Mouse (Mus musculus) stomach, embryonic 15.5 days (tissue): Measurements from ENCODE around the gene Chst1. TPM values are rescaled to one million over a fixed set of nuclear protein-coding genes. Genes with fewer than 3 reads are reported as not detected.

Source experiments
- ATAC-seq: fragments of 200-750 bp; cut with Nextera tagmentation; 2 replicates; pipeline ENCODE4 v1.8.0; 2017; ENCODE audit warnings: low read depth, moderate number of reproducible peaks, moderate TSS enrichment; ENCODE audit not compliant: insufficient read depth, low FRiP score
- H3K27ac ChIP-seq: fragments of 300-500 bp; sonication (generic); 2 replicates; pipeline ENCODE4 v1.5.1; 2015; ENCODE audit warnings: mild to moderate bottlenecking, inconsistent platforms
- H3K27me3 ChIP-seq: fragments of 300-500 bp; sonication (generic); replicated peaks from 2 replicates; pipeline ENCODE4 v1.6.1; 2015; ENCODE audit warnings: inconsistent platforms
- H3K36me3 ChIP-seq: fragments of 300-500 bp; sonication (generic); 2 replicates; pipeline ENCODE4 v1.6.1; 2015; ENCODE audit warnings: inconsistent platforms
- H3K4me1 ChIP-seq: fragments of 300-500 bp; sonication (generic); 2 replicates; pipeline ENCODE4 v1.6.1; 2015; ENCODE audit warnings: inconsistent platforms
- H3K4me2 ChIP-seq: fragments of 300-500 bp; sonication (generic); 2 replicates; pipeline ENCODE4 v1.6.1; 2015; ENCODE audit warnings: mild to moderate bottlenecking, inconsistent platforms
- H3K4me3 ChIP-seq: fragments of 300-500 bp; sonication (generic); replicated peaks from 2 replicates; pipeline ENCODE4 v1.5.1; 2015; ENCODE audit warnings: inconsistent platforms
- H3K9ac ChIP-seq: fragments of 300-500 bp; sonication (generic); 2 replicates; pipeline ENCODE4 v1.6.1; 2015; ENCODE audit warnings: inconsistent platforms
- H3K9me3 ChIP-seq: fragments of 300-500 bp; sonication (generic); 2 replicates; pipeline ENCODE4 v1.6.1; 2016; ENCODE audit warnings: inconsistent platforms
- WGBS: fragments of 180-500 bp; shearing (Covaris S2); methylation state at CpG from one replicate; pipeline ENCODE4 v1.1.7; 2015; 5-methylcytosine and 5-hydroxymethylcytosine counted together
- polyA plus RNA-seq: library from polyadenylated mRNA; unstranded; fragments of >200 nt; fragmentation: Nextera tagmentation; extraction: Ambion mirVana; gene quantifications from 2 replicates; pipeline ENCODE4 v1.2.1, GENCODE M21; 2015

Gene Chst1
- polyA plus RNA-seq, 1 experiment from 2014 or later, result 5.6 TPM

- H3K9ac ChIP-seq, result peak overlapping the region; percentile 20; the same call in 1 of the 2 replicates
- H3K27ac ChIP-seq, result no peak overlapping the region
- no peak for ATAC-seq
- no peaks in the 10 kb centered on the region for H3K9me3 ChIP-seq
- H3K4me1 ChIP-seq, result peaks cover 7% of the 10 kb centered on the region
- 2% methylated on average over 17 of the region's 17 CpGs for WGBS
- peaks cover 26% of the 10 kb centered on the region for H3K27me3 ChIP-seq
- peak overlapping the region; percentile 62 for H3K4me3 ChIP-seq
- no peaks in the 10 kb centered on the region for H3K36me3 ChIP-seq
- H3K4me2 ChIP-seq, result peak overlapping the region; percentile 96
Measured at GRCm38 (mm10) chr2:92600348-92600670, 802 bp downstream of the Chst1 start.

- no peak for ATAC-seq
- no peaks in the 10 kb centered on the region for H3K36me3 ChIP-seq
- peak overlapping the region; percentile 62 for H3K4me3 ChIP-seq
- 53% methylated on average over 4 of the region's 4 CpGs for WGBS
- peaks cover 7% of the 10 kb centered on the region for H3K4me1 ChIP-seq
- no peak overlapping the region for H3K27ac ChIP-seq
- peaks cover 26% of the 10 kb centered on the region for H3K27me3 ChIP-seq
- peak overlapping the region; percentile 96; the same call in 1 of the 2 replicates for H3K4me2 ChIP-seq
- no peaks in the 10 kb centered on the region for H3K9me3 ChIP-seq
- H3K9ac ChIP-seq, result no peak overlapping the region
Measured at GRCm38 (mm10) chr2:92601246-92601645, 1.7 kb downstream of the Chst1 start.

- Histone ChIP-seq H3K36me3 (no peaks in the 10 kb centered on the region), H3K27ac (no peak overlapping the region), H3K27me3 (peaks cover 20% of the 10 kb centered on the region), H3K4me2 (no peak overlapping the region), H3K4me1 (peaks cover 7% of the 10 kb centered on the region), H3K4me3 (no peak overlapping the region), H3K9me3 (no peaks in the 10 kb centered on the region), H3K9ac (no peak overlapping the region)
- ATAC-seq, result no peak
- 39% methylated on average over 12 of the region's 12 CpGs for WGBS
Measured at GRCm38 (mm10) chr2:92602073-92602472, 2.6 kb downstream of the Chst1 start.

GRCm38 (mm10) chr2:92603591-92603990 is 4.1 kb downstream of the Chst1 start:
- no peak overlapping the region for H3K9ac ChIP-seq
- H3K4me3 ChIP-seq, result no peak overlapping the region
- no peaks in the 10 kb centered on the region for H3K9me3 ChIP-seq
- peaks cover 20% of the 10 kb centered on the region for H3K27me3 ChIP-seq
- WGBS, result 54% methylated on average over 5 of the region's 5 CpGs
- H3K4me1 ChIP-seq, result peaks cover 15% of the 10 kb centered on the region
- no peak for ATAC-seq
- no peak overlapping the region for H3K27ac ChIP-seq
- no peaks in the 10 kb centered on the region for H3K36me3 ChIP-seq
- no peak overlapping the region for H3K4me2 ChIP-seq

GRCm38 (mm10) chr2:92604565-92604964 is 5.1 kb downstream of the Chst1 start:
- Histone ChIP-seq H3K9ac (no peak overlapping the region), H3K4me2 (no peak overlapping the region), H3K9me3 (no peaks in the 10 kb centered on the region), H3K27me3 (peaks cover 20% of the 10 kb centered on the region), H3K36me3 (no peaks in the 10 kb centered on the region), H3K4me3 (no peak overlapping the region), H3K27ac (no peak overlapping the region), H3K4me1 (peaks cover 15% of the 10 kb centered on the region)
- ATAC-seq, result no peak
- WGBS, result 77% methylated on average over 5 of the region's 5 CpGs

- 46% methylated on average over 5 of the region's 5 CpGs for WGBS
- Histone ChIP-seq H3K9ac (no peak overlapping the region), H3K4me1 (0 out of 2 replicates have a peak, but pooled peaks cover 8% of the 10 kb centered on the region), H3K4me3 (no peak overlapping the region), H3K27ac (no peak overlapping the region), H3K36me3 (no peaks in the 10 kb centered on the region), H3K4me2 (no peak overlapping the region), H3K9me3 (no peaks in the 10 kb centered on the region), H3K27me3 (peaks cover 11% of the 10 kb centered on the region; the same call in 1 of the 2 replicates)
- ATAC-seq, result no peak
Measured at GRCm38 (mm10) chr2:92605995-92606394, 6.5 kb downstream of the Chst1 start.

- no peak for ATAC-seq
- Histone ChIP-seq H3K9ac (no peak overlapping the region), H3K27me3 (0 out of 2 replicates have a peak, but pooled peaks cover 4% of the 10 kb centered on the region), H3K36me3 (no peaks in the 10 kb centered on the region), H3K4me1 (0 out of 2 replicates have a peak, but pooled peaks cover 8% of the 10 kb centered on the region), H3K4me3 (no peak overlapping the region), H3K4me2 (no peak overlapping the region), H3K27ac (no peak overlapping the region), H3K9me3 (no peaks in the 10 kb centered on the region)
- 44% methylated on average over 6 of the region's 6 CpGs for WGBS
Measured at GRCm38 (mm10) chr2:92607153-92607552, 7.6 kb downstream of the Chst1 start.

- no peak overlapping the region for H3K4me2 ChIP-seq
- WGBS, result 47% methylated on average over 3 of the region's 3 CpGs
- H3K27ac ChIP-seq, result no peak overlapping the region
- H3K4me3 ChIP-seq, result no peak overlapping the region
- no peaks in the 10 kb centered on the region for H3K36me3 ChIP-seq
- H3K4me1 ChIP-seq, result 0 out of 2 replicates have a peak, but pooled peaks cover 8% of the 10 kb centered on the region
- no peak overlapping the region for H3K9ac ChIP-seq
- H3K9me3 ChIP-seq, result no peaks in the 10 kb centered on the region
- no peaks in the 10 kb centered on the region for H3K27me3 ChIP-seq
- no peak for ATAC-seq
Measured at GRCm38 (mm10) chr2:92607592-92607991, 8.1 kb downstream of the Chst1 start.

GRCm38 (mm10) chr2:92608013-92608619 is 8.6 kb downstream of the Chst1 start:
- Histone ChIP-seq H3K9me3 (no peaks in the 10 kb centered on the region), H3K9ac (no peak overlapping the region), H3K4me1 (0 out of 2 replicates have a peak, but pooled peaks cover 8% of the 10 kb centered on the region), H3K4me3 (no peak overlapping the region), H3K27ac (no peak overlapping the region), H3K36me3 (no peaks in the 10 kb centered on the region), H3K27me3 (no peaks in the 10 kb centered on the region), H3K4me2 (no peak overlapping the region)
- 51% methylated on average over 12 of the region's 12 CpGs for WGBS
- no peak for ATAC-seq

GRCm38 (mm10) chr2:92608810-92609581 is 9.5 kb downstream of the Chst1 start:
- H3K4me1 ChIP-seq, result 0 out of 2 replicates have a peak, but pooled peaks cover 8% of the 10 kb centered on the region
- H3K9me3 ChIP-seq, result no peaks in the 10 kb centered on the region
- H3K27ac ChIP-seq, result no peak overlapping the region
- H3K4me2 ChIP-seq, result no peak overlapping the region
- H3K27me3 ChIP-seq, result no peaks in the 10 kb centered on the region
- ATAC-seq, result no peak
- H3K9ac ChIP-seq, result no peak overlapping the region
- no peaks in the 10 kb centered on the region for H3K36me3 ChIP-seq
- no peak overlapping the region for H3K4me3 ChIP-seq
- WGBS, result 51% methylated on average over 4 of the region's 4 CpGs

GRCm38 (mm10) chr2:92609704-92610379 is 10.3 kb downstream of the Chst1 start:
- Histone ChIP-seq H3K9me3 (no peaks in the 10 kb centered on the region), H3K27me3 (no peaks in the 10 kb centered on the region), H3K36me3 (no peaks in the 10 kb centered on the region), H3K4me1 (0 out of 2 replicates have a peak, but pooled peaks cover 8% of the 10 kb centered on the region), H3K27ac (no peak overlapping the region), H3K4me3 (no peak overlapping the region), H3K4me2 (no peak overlapping the region), H3K9ac (no peak overlapping the region)
- WGBS, result 79% methylated on average over 3 of the region's 3 CpGs
- no peak for ATAC-seq

- Histone ChIP-seq H3K4me1 (no peaks in the 10 kb centered on the region), H3K4me2 (no peak overlapping the region), H3K9ac (no peak overlapping the region), H3K27me3 (no peaks in the 10 kb centered on the region), H3K27ac (no peak overlapping the region), H3K36me3 (no peaks in the 10 kb centered on the region), H3K4me3 (no peak overlapping the region), H3K9me3 (no peaks in the 10 kb centered on the region)
- no peak for ATAC-seq
- 91% methylated on average over 15 of the region's 15 CpGs for WGBS
Measured at GRCm38 (mm10) chr2:92613645-92614044, 14.1 kb downstream of the Chst1 start.
